Mouse (Mus musculus) yolk sac, embryonic 10.5 days (tissue): Measurements from ENCODE around the gene Pter.

ENCODE experiments used
- DNase-seq: peaks from one replicate; pipeline ENCODE4 v3.0.0-alpha.2; 2017; ENCODE audit warnings: low spot score

Gene Pter

GRCm38 (mm10) chr2:13009261-13009972 is 85.6 kb downstream of the Pter start:
- DNase-seq = peak; percentile 7

- DNase-seq = peak; percentile 1
Measured at GRCm38 (mm10) chr2:13010030-13010459, 86.2 kb downstream of the Pter start.

DNA sequence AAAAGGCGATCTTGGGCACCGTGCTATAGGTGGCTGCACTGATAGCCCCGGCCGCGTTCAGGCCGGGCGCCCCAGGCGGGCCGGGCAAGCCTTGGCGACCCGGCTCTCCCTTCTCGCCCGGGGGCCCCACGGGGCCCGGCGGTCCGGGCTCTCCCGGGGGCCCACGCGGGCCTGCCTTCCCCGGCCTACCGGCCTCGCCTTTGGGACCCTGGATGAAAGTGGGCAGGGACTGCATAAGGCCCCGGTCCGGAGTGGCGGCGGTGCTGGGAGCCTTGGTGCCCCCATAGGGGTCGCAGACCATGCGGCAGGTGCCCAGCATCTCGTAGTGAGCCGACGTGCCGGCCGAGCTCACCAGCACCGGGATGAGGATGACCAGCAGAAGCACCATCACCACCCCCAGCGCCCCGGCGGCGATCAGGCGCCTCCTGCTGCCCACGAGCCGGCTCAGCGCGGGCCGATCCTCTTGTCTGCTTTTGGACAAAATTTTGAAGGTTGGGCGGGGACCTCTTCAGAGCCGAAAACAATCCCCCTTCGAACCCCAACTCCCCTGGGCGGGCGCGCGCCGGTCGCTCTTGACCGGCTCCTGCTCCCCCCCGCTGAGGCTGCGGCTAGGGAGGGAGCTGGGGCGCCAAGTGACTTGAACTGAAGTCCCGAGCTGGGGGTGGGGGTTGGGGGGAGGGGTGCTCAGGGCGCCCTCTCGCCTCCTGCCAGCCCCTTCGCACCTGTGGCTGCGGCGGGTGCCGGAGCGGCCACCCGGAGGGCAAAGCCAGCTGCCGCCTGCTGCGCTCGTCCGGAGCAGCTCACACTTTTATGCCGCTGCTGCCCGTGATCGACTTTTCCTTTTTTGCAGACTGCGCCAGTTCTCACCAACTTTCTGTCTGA is 86.9 kb downstream of the Pter start:
- peak; percentile 26 for DNase-seq

- DNase-seq = peak; percentile 1
Measured at GRCm38 (mm10) chr2:13011472-13011871, 87.6 kb downstream of the Pter start, which contains the start of gene C1ql3. Gene C1ql3, minus strand, starts transcription at chr2:13011806.

DNA sequence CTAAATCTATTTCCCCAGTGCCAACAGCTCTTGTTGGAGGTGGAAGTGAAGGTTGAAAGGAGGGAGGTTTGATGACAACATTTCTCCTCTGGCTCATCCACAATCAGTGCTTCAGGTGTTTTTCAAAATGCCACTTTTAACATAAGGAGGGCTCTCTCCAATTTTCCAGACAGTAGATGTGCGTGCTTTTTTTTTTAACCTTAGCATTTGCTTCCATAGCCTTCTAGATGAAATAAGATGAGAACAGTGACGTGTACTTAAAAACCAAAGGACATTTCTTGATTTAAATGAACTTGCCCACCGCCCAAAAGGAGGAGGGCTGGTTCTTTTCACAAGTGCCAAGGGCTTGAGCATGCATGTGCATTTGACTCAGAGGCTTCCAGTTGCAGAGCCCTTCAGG is 88.1 kb downstream of the Pter start:
- DNase-seq = no peak

- no peak for DNase-seq
Measured at GRCm38 (mm10) chr2:13018382-13018781, 94.5 kb downstream of the Pter start.

DNA sequence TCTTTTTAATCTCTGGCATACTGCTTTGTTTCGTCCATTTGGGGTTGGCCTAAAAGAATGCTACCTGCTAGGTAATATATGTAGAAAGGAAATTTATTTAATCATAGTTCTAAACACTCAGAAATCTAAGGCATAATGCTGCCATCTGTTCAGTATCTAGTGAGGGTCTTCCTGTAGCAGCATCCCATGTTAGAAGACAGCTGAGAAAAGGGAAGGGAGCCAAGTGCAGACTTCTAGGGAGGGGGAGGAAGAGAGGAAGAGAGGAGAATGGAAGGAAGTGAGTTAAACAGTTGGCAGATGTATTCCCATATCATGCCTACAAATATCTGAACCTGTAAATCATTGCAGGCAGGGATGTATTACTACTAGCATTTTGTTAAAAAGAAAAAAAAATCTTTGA is 95.0 kb downstream of the Pter start:
- no peak for DNase-seq

GRCm38 (mm10) chr2:13038772-13039171 is 114.9 kb downstream of the Pter start:
- no peak for DNase-seq

GRCm38 (mm10) chr2:13039785-13040184 is 115.9 kb downstream of the Pter start:
- DNase-seq = no peak

- no peak for DNase-seq
Measured at GRCm38 (mm10) chr2:13044555-13044954, 120.7 kb downstream of the Pter start.

GRCm38 (mm10) chr2:13048649-13049048 is 124.8 kb downstream of the Pter start:
- no peak for DNase-seq
